Mouse (Mus musculus): ENCODE results near the gene Uba2. TPM values are rescaled to one million over a fixed set of nuclear protein-coding genes. Genes with fewer than 3 reads are reported as not detected.
"Not testable (repeated sequence)": the region's sequence is repeated elsewhere in the genome, so short reads cannot be mapped to it uniquely, and the experiment has no call there.

The Uba2 gene
- polyA plus RNA-seq, 1 experiment from 2014 or later, result 226 TPM

GRCm38 (mm10) chr7:34196132-34197128 is 27.0 kb upstream of the Uba2 start, which contains the start of gene Pdcd2l:
Gene Pdcd2l (minus strand): TSS chr7:34196661.
- WGBS, result 4% methylated on average over 70 of the region's 70 CpGs
- H3K27ac ChIP-seq, result peak within 1 kb of the TSS; percentile 78
- no peaks in the 10 kb centered on the region for H3K9me3 ChIP-seq
- peak within 1 kb of the TSS; percentile 97 for H3K9ac ChIP-seq
- H3K4me1 ChIP-seq, result peaks cover 8% of the 10 kb centered on the region
- H3K36me3 ChIP-seq, result peaks cover 31% of the 10 kb centered on the region
- ATAC-seq (ENCODE audit: insufficient number of reproducible peaks, insufficient read depth, low FRiP score, low TSS enrichment, low read depth), result peak; percentile 87
- H3K4me3 ChIP-seq, result peak within 1 kb of the TSS; percentile 98
- H3K4me2 ChIP-seq, result peak within 1 kb of the TSS; percentile 82
- no peaks in the 10 kb centered on the region for H3K27me3 ChIP-seq

GRCm38 (mm10) chr7:34195632-34196031 is 26.2 kb upstream of the Uba2 start:
- H3K27ac ChIP-seq, result no peak overlapping the region
- H3K4me1 ChIP-seq, result peaks cover 8% of the 10 kb centered on the region
- H3K9me3 ChIP-seq, result no peaks in the 10 kb centered on the region
- no peak for ATAC-seq (ENCODE audit: insufficient number of reproducible peaks, insufficient read depth, low FRiP score, low TSS enrichment, low read depth)
- peak overlapping the region; percentile 82 for H3K4me2 ChIP-seq
- H3K9ac ChIP-seq, result peak overlapping the region; percentile 97
- peaks cover 23% of the 10 kb centered on the region for H3K36me3 ChIP-seq
- no peaks in the 10 kb centered on the region for H3K27me3 ChIP-seq
- H3K4me3 ChIP-seq, result peak overlapping the region; percentile 98
- 37% methylated on average over 3 of the region's 3 CpGs for WGBS

DNA sequence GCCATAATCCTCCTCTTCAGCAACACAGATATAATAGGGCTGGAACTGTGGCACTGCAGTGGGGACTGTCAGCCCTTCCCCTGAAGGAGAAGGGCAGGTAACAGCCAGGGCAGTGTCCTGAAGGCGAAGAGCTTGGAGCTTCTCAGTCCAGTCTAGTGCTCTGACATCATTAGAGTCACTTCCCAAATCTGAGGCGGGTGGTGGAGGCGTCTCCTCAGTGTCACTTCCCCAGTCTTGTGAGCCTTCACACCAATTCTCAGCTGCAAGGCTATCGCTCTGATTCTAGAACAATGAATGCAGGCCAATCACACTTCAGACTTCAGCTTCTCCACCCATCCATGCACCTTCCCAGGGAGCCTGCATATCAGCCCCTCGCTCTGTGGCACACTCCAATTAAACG is 23.4 kb upstream of the Uba2 start:
- 93% methylated on average over 6 of the region's 6 CpGs for WGBS
- Histone ChIP-seq H3K27ac (no peak overlapping the region), H3K4me1 (peaks cover 8% of the 10 kb centered on the region), H3K9me3 (no peaks in the 10 kb centered on the region), H3K36me3 (peaks cover 41% of the 10 kb centered on the region), H3K27me3 (no peaks in the 10 kb centered on the region), H3K4me3 (no peak overlapping the region), H3K4me2 (no peak overlapping the region), H3K9ac (no peak overlapping the region)
- no peak for ATAC-seq (ENCODE audit: insufficient number of reproducible peaks, insufficient read depth, low FRiP score, low TSS enrichment, low read depth)

DNA sequence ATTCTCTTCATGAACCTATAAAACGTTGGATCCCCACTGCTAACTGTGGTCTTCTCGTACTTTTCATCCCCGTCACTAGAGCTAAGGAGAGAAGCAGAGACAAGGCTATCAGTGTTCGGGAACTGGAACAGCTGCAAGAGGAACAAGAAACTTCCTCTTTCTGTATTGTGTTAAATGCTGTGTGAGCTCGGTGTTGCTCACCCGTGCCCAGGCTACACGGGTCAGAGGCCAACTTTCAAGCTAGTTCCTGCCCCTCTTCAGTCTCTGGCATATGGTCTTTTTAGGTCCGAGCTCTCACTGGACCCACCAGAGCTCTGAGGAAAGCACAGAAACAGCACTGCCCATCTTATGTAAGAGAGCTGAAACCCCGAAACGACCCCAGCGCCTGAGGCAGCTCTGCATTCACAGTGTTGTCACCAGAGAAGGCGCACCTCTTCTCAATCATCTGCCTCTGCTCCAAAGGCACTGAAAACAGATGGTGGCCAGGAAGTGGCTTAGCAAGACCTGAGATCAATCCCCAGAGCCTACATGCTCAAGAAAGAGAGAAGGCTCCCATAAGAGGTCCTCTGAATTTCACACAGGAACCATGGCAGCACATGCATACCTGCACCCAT is 20.1 kb upstream of the Uba2 start:
- WGBS, result 83% methylated on average over 12 of the region's 12 CpGs
- H3K4me3 ChIP-seq, result no peak overlapping the region
- peaks cover 70% of the 10 kb centered on the region for H3K36me3 ChIP-seq
- H3K27me3 ChIP-seq, result no peaks in the 10 kb centered on the region
- no peak overlapping the region for H3K27ac ChIP-seq
- ATAC-seq (ENCODE audit: insufficient number of reproducible peaks, insufficient read depth, low FRiP score, low TSS enrichment, low read depth), result no peak
- H3K9ac ChIP-seq, result no peak overlapping the region
- H3K9me3 ChIP-seq, result no peaks in the 10 kb centered on the region
- H3K4me1 ChIP-seq, result no peaks in the 10 kb centered on the region
- H3K4me2 ChIP-seq, result no peak overlapping the region

DNA sequence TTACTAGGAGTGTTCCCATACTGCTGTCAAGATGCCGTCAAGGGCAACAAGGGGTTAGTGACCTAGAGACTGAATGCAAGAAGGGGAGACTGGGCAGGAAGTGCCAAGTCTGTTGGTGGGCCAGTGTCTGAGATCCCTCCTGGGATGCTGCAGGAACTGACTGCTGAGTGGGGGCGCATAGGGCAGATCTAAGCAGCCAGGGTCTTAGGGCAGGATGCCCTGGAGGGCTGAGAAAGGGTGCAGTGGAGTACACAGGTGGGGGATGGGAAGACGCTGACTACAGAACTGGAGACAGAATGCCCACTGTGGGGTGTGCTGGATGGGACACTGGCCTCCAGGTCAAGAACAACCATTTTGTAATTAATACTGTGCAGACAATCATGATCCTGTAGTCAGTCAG is 14.4 kb upstream of the Uba2 start:
- Histone ChIP-seq H3K9ac (no peak overlapping the region), H3K36me3 (peaks cover 52% of the 10 kb centered on the region), H3K27me3 (no peaks in the 10 kb centered on the region), H3K4me1 (no peaks in the 10 kb centered on the region), H3K4me2 (no peak overlapping the region), H3K4me3 (no peak overlapping the region), H3K9me3 (no peaks in the 10 kb centered on the region), H3K27ac (no peak overlapping the region)
- WGBS, result 60% methylated on average over 3 of the region's 3 CpGs
- 0 out of 2 replicates have a peak, but pooled peaks have one; percentile 48 for ATAC-seq (ENCODE audit: insufficient number of reproducible peaks, insufficient read depth, low FRiP score, low TSS enrichment, low read depth)

GRCm38 (mm10) chr7:34183356-34183755 is 14.0 kb upstream of the Uba2 start:
- H3K9me3 ChIP-seq, result no peaks in the 10 kb centered on the region
- no peak overlapping the region for H3K4me3 ChIP-seq
- H3K9ac ChIP-seq, result no peak overlapping the region
- 74% methylated on average over 13 of the region's 13 CpGs for WGBS
- H3K27me3 ChIP-seq, result no peaks in the 10 kb centered on the region
- ATAC-seq (ENCODE audit: insufficient number of reproducible peaks, insufficient read depth, low FRiP score, low TSS enrichment, low read depth), result 0 out of 2 replicates have a peak, but pooled peaks have one; percentile 26
- no peak overlapping the region for H3K4me2 ChIP-seq
- H3K4me1 ChIP-seq, result no peaks in the 10 kb centered on the region
- no peak overlapping the region for H3K27ac ChIP-seq
- H3K36me3 ChIP-seq, result peaks cover 48% of the 10 kb centered on the region

- WGBS, result 69% methylated on average over 6 of the region's 6 CpGs
- H3K27me3 ChIP-seq; H3K27ac ChIP-seq; H3K4me2 ChIP-seq; H3K36me3 ChIP-seq; H3K4me1 ChIP-seq; H3K9ac ChIP-seq; H3K4me3 ChIP-seq; H3K9me3 ChIP-seq; ATAC-seq (ENCODE audit: insufficient number of reproducible peaks, insufficient read depth, low FRiP score, low TSS enrichment, low read depth): not testable (repeated sequence)
Observed at GRCm38 (mm10) chr7:34176241-34176640, 6.8 kb upstream of the Uba2 start.

- Histone ChIP-seq H3K36me3 (no peaks in the 10 kb centered on the region), H3K4me3 (no peak overlapping the region), H3K27me3 (no peaks in the 10 kb centered on the region), H3K9me3 (no peaks in the 10 kb centered on the region), H3K4me1 (0 out of 2 replicates have a peak, but pooled peaks cover 3% of the 10 kb centered on the region), H3K9ac (no peak overlapping the region), H3K27ac (no peak overlapping the region), H3K4me2 (no peak overlapping the region)
- WGBS, result 65% methylated on average over 1 of the region's 1 CpGs
- ATAC-seq (ENCODE audit: insufficient number of reproducible peaks, insufficient read depth, low FRiP score, low TSS enrichment, low read depth), result no peak
Observed at GRCm38 (mm10) chr7:34172251-34172650, 2.9 kb upstream of the Uba2 start.

- 8% methylated on average over 30 of the region's 30 CpGs for WGBS
- peak overlapping the region; percentile 78 for H3K4me3 ChIP-seq
- peaks cover 16% of the 10 kb centered on the region for H3K36me3 ChIP-seq
- no peaks in the 10 kb centered on the region for H3K27me3 ChIP-seq
- peak overlapping the region; percentile 67 for H3K4me2 ChIP-seq
- no peaks in the 10 kb centered on the region for H3K9me3 ChIP-seq
- H3K4me1 ChIP-seq, result peaks cover 11% of the 10 kb centered on the region; the same call in 1 of the 2 replicates
- peak overlapping the region; percentile 93 for H3K27ac ChIP-seq
- ATAC-seq (ENCODE audit: insufficient number of reproducible peaks, insufficient read depth, low FRiP score, low TSS enrichment, low read depth), result peak; percentile 90
- H3K9ac ChIP-seq, result peak overlapping the region; percentile 97
Observed at GRCm38 (mm10) chr7:34168470-34169251, 738 bp downstream of the Uba2 start.

DNA sequence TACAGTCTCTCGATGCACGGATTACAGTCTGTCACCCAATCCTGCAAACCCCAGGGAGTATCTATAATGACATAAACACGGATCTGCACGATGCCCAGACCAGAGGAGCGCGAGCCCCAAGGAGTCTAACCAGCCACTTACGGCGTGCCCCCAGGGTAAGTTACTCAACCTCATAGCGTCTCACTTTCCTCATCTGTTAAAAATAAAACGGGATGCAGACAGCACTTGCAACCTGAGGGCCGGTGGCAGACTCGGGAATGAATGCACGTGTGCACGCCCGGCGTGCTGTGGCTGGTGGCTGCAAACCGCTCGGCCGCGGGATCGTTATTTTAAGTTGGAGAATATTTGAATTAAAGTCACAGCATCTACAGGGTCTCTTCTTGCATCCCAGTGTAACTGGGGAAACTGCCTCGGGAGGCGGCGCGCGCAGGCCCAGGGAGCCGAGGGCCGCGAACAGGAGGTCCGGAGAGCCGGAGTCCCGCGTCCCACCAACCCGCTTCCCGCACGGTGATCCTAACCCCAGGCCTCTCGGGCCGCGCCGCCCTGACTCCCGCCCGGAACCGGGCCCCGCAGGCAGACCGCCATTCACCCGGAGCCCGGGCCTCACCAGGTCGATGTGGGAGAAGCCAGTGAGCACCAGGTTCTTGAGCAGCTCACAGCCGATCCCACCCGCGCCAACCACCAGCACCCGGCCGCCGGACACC is 1.5 kb downstream of the Uba2 start:
- H3K9ac ChIP-seq, result peak overlapping the region; percentile 97
- ATAC-seq (ENCODE audit: insufficient number of reproducible peaks, insufficient read depth, low FRiP score, low TSS enrichment, low read depth), result peak; percentile 71
- H3K4me3 ChIP-seq, result peak overlapping the region; percentile 78
- H3K36me3 ChIP-seq, result peaks cover 23% of the 10 kb centered on the region
- peak overlapping the region; percentile 93 for H3K27ac ChIP-seq
- peak overlapping the region; percentile 67 for H3K4me2 ChIP-seq
- no peaks in the 10 kb centered on the region for H3K9me3 ChIP-seq
- WGBS, result under 1% methylated on average over 54 of the region's 54 CpGs
- peaks cover 11% of the 10 kb centered on the region; the same call in 1 of the 2 replicates for H3K4me1 ChIP-seq
- no peaks in the 10 kb centered on the region for H3K27me3 ChIP-seq
